Comparison of ENCODE assay signal across 26 mouse cellular contexts in genomic region chr2:94680096-94680765, GRCm38 (mm10).
DNase-seq lines count a peak whose midpoint lies in the region; ATAC-seq lines count a peak whose summit lies in the region.
"Had no signal": no experiment of that assay in that cellular context is flagged by ENCODE, and none has a peak within 500 bp of the region (broad histone marks: within the 10 kb centered on the region; RNA-seq: fewer than 3 reads in every experiment).

No protein-coding gene starts in this region.

- no peak overlapping the region for H3K27ac ChIP-seq in embryonic facial prominence, embryonic 14.5 days (replicated peaks; ENCODE audit: low read depth, low read length)
- no peak overlapping the region for H3K27ac ChIP-seq in embryonic facial prominence, embryonic 10.5 days (replicated peaks)
- H3K27ac ChIP-seq in limb, embryonic 13.5 days: no peak overlapping the region
- H3K27ac ChIP-seq in limb, embryonic 10.5 days: no peak overlapping the region
- H3K27ac ChIP-seq in lung, embryonic 16.5 days (ENCODE audit: low read length): no peak overlapping the region
- H3K27ac ChIP-seq in embryonic facial prominence, embryonic 15.5 days (replicated peaks): peak overlapping the region; percentile 17; the same call in 1 of the 2 replicates
- H3K27ac ChIP-seq: forebrain, embryonic 15.5 days; heart, adult 2 months; hindbrain, embryonic 12.5 days; hindbrain, embryonic 15.5 days had no signal

- H3K27me3 ChIP-seq in embryonic facial prominence, embryonic 14.5 days (replicated peaks; ENCODE audit: control insufficient read depth, insufficient read depth, low read length): no peaks in the 10 kb centered on the region
- H3K27me3 ChIP-seq in embryonic facial prominence, embryonic 10.5 days (replicated peaks; ENCODE audit: low read depth, poor library complexity, severe bottlenecking): no peaks in the 10 kb centered on the region
- H3K27me3 ChIP-seq in limb, embryonic 13.5 days: no peaks in the 10 kb centered on the region
- no peaks in the 10 kb centered on the region for H3K27me3 ChIP-seq in limb, embryonic 10.5 days (ENCODE audit: low read depth, poor library complexity, severe bottlenecking)
- no peaks in the 10 kb centered on the region for H3K27me3 ChIP-seq in lung, embryonic 16.5 days (ENCODE audit: control insufficient read depth, insufficient read depth, low read depth, low read length)
- no peaks in the 10 kb centered on the region for H3K27me3 ChIP-seq in embryonic facial prominence, embryonic 15.5 days
- H3K27me3 ChIP-seq: CH12.LX; forebrain, embryonic 15.5 days; hindbrain, embryonic 12.5 days; hindbrain, embryonic 15.5 days; Patski had no signal

- 56% methylated on average over 6 of the region's 6 CpGs for WGBS in embryonic facial prominence, embryonic 14.5 days
- WGBS in embryonic facial prominence, embryonic 10.5 days: 91% methylated on average over 6 of the region's 6 CpGs
- 64% methylated on average over 6 of the region's 6 CpGs for WGBS in limb, embryonic 13.5 days
- 91% methylated on average over 6 of the region's 6 CpGs for WGBS in limb, embryonic 10.5 days
- WGBS in lung, embryonic 16.5 days: 51% methylated on average over 6 of the region's 6 CpGs
- WGBS in embryonic facial prominence, embryonic 15.5 days: 32% methylated on average over 6 of the region's 6 CpGs

- no peak overlapping the region for H3K9ac ChIP-seq in embryonic facial prominence, embryonic 14.5 days (ENCODE audit: low read depth, low read length)
- H3K9ac ChIP-seq in limb, embryonic 13.5 days: no peak overlapping the region
- H3K9ac ChIP-seq in lung, embryonic 16.5 days (ENCODE audit: low read length): no peak overlapping the region
- H3K9ac ChIP-seq in embryonic facial prominence, embryonic 15.5 days: no peak overlapping the region
- H3K9ac ChIP-seq: forebrain, embryonic 15.5 days; hindbrain, embryonic 12.5 days; hindbrain, embryonic 15.5 days had no signal

- no peaks in the 10 kb centered on the region for H3K9me3 ChIP-seq in embryonic facial prominence, embryonic 14.5 days (ENCODE audit: control insufficient read depth, low read length)
- H3K9me3 ChIP-seq in embryonic facial prominence, embryonic 10.5 days: no peaks in the 10 kb centered on the region
- H3K9me3 ChIP-seq in limb, embryonic 13.5 days: no peaks in the 10 kb centered on the region
- no peaks in the 10 kb centered on the region for H3K9me3 ChIP-seq in limb, embryonic 10.5 days (replicated peaks)
- no peaks in the 10 kb centered on the region for H3K9me3 ChIP-seq in lung, embryonic 16.5 days (ENCODE audit: control insufficient read depth, low read length)
- H3K9me3 ChIP-seq in embryonic facial prominence, embryonic 15.5 days (replicated peaks): no peaks in the 10 kb centered on the region
- H3K9me3 ChIP-seq: forebrain, embryonic 15.5 days; hindbrain, embryonic 12.5 days; hindbrain, embryonic 15.5 days had no signal

- DNase-seq in embryonic facial prominence, embryonic 14.5 days (ENCODE audit: low spot score): peak; percentile 74
- DNase-seq in embryonic facial prominence, embryonic 10.5 days (ENCODE audit: low spot score): no peak
- no peak for DNase-seq in limb, embryonic 10.5 days (ENCODE audit: low spot score)
- no peak for DNase-seq in lung, postnatal 4 days
- DNase-seq in left cerebral cortex, postnatal 36 days (ENCODE audit: low spot score in 2 of 2): no peak
- DNase-seq: adrenal gland, postnatal 10 days; adrenal gland, postnatal 36 days; cerebellum, adult 11-12 months; cerebellum, adult 8-10 months; cerebellum, postnatal 10 days; cerebellum, postnatal 36 days; embryo, embryonic 11 days; gastrocnemius, postnatal 10 days; gastrocnemius, postnatal 36 days; heart, adult 2 months had no signal

- H3K4me3 ChIP-seq in embryonic facial prominence, embryonic 14.5 days (ENCODE audit: low read depth, low read length): no peak overlapping the region
- no peak overlapping the region for H3K4me3 ChIP-seq in embryonic facial prominence, embryonic 10.5 days
- no peak overlapping the region for H3K4me3 ChIP-seq in limb, embryonic 13.5 days
- no peak overlapping the region for H3K4me3 ChIP-seq in limb, embryonic 10.5 days
- no peak overlapping the region for H3K4me3 ChIP-seq in lung, embryonic 16.5 days (ENCODE audit: low read length)
- no peak overlapping the region for H3K4me3 ChIP-seq in embryonic facial prominence, embryonic 15.5 days (replicated peaks)
- H3K4me3 ChIP-seq: erythroblast, embryonic 14.5 days; forebrain, embryonic 15.5 days; heart, adult 2 months; hindbrain, embryonic 12.5 days; hindbrain, embryonic 15.5 days had no signal

- peak; percentile 60; the same call in 1 of the 2 replicates for ATAC-seq in embryonic facial prominence, embryonic 14.5 days (ENCODE audit: low read depth)
- peak; percentile 67; the same call in 1 of the 2 replicates for ATAC-seq in limb, embryonic 13.5 days (ENCODE audit: low FRiP score, low read depth)
- peak; percentile 79 for ATAC-seq in lung, embryonic 16.5 days (ENCODE audit: low read depth)
- ATAC-seq in embryonic facial prominence, embryonic 15.5 days (ENCODE audit: insufficient number of reproducible peaks, low FRiP score, low TSS enrichment, low read depth): no peak; the same call in 1 of the 2 replicates
- ATAC-seq: forebrain, embryonic 15.5 days; Patski had no signal

- no peaks in the 10 kb centered on the region for H3K36me3 ChIP-seq in embryonic facial prominence, embryonic 14.5 days (ENCODE audit: control insufficient read depth, insufficient read depth, low read length)
- H3K36me3 ChIP-seq in embryonic facial prominence, embryonic 10.5 days (replicated peaks): no peaks in the 10 kb centered on the region
- no peaks in the 10 kb centered on the region for H3K36me3 ChIP-seq in limb, embryonic 13.5 days
- H3K36me3 ChIP-seq in limb, embryonic 10.5 days: no peaks in the 10 kb centered on the region
- no peaks in the 10 kb centered on the region for H3K36me3 ChIP-seq in lung, embryonic 16.5 days (ENCODE audit: control insufficient read depth, insufficient read depth, low read length)
- H3K36me3 ChIP-seq in embryonic facial prominence, embryonic 15.5 days: no peaks in the 10 kb centered on the region
- H3K36me3 ChIP-seq: forebrain, embryonic 15.5 days; G1E; hindbrain, embryonic 12.5 days; hindbrain, embryonic 15.5 days had no signal

- H3K4me2 ChIP-seq in embryonic facial prominence, embryonic 14.5 days (ENCODE audit: low read depth, low read length): no peak overlapping the region
- H3K4me2 ChIP-seq in limb, embryonic 13.5 days (replicated peaks): no peak overlapping the region
- no peak overlapping the region for H3K4me2 ChIP-seq in lung, embryonic 16.5 days (ENCODE audit: low read depth, low read length)
- H3K4me2 ChIP-seq in embryonic facial prominence, embryonic 15.5 days (replicated peaks): no peak overlapping the region
- H3K4me2 ChIP-seq: forebrain, embryonic 15.5 days; heart, embryonic 11.5 days; hindbrain, embryonic 12.5 days; hindbrain, embryonic 15.5 days had no signal

- H3K4me1 ChIP-seq in embryonic facial prominence, embryonic 14.5 days (ENCODE audit: control insufficient read depth, insufficient read depth, low read length): no peaks in the 10 kb centered on the region
- H3K4me1 ChIP-seq in embryonic facial prominence, embryonic 10.5 days: no peaks in the 10 kb centered on the region
- no peaks in the 10 kb centered on the region for H3K4me1 ChIP-seq in limb, embryonic 13.5 days
- H3K4me1 ChIP-seq in limb, embryonic 10.5 days: no peaks in the 10 kb centered on the region
- no peaks in the 10 kb centered on the region; the same call in 1 of the 2 replicates for H3K4me1 ChIP-seq in lung, embryonic 16.5 days (replicated peaks; ENCODE audit: control insufficient read depth, insufficient read depth, low read length)
- H3K4me1 ChIP-seq in embryonic facial prominence, embryonic 15.5 days: no peaks in the 10 kb centered on the region
- H3K4me1 ChIP-seq: forebrain, embryonic 15.5 days; hindbrain, embryonic 12.5 days; hindbrain, embryonic 15.5 days had no signal

- intact Hi-C loops in left cerebral cortex, postnatal 36 days (cut with DNase I): no loop called here
